Mouse (Mus musculus): ENCODE results near the gene Akt1. TPM values are rescaled to one million over a fixed set of nuclear protein-coding genes. Genes with fewer than 3 reads are reported as not detected.
A peak's percentile ranks its signal among the peaks of the same experiment; 100 is the strongest.

The Akt1 gene
- polyA plus RNA-seq, 1 experiment = 70.4 TPM

DNA sequence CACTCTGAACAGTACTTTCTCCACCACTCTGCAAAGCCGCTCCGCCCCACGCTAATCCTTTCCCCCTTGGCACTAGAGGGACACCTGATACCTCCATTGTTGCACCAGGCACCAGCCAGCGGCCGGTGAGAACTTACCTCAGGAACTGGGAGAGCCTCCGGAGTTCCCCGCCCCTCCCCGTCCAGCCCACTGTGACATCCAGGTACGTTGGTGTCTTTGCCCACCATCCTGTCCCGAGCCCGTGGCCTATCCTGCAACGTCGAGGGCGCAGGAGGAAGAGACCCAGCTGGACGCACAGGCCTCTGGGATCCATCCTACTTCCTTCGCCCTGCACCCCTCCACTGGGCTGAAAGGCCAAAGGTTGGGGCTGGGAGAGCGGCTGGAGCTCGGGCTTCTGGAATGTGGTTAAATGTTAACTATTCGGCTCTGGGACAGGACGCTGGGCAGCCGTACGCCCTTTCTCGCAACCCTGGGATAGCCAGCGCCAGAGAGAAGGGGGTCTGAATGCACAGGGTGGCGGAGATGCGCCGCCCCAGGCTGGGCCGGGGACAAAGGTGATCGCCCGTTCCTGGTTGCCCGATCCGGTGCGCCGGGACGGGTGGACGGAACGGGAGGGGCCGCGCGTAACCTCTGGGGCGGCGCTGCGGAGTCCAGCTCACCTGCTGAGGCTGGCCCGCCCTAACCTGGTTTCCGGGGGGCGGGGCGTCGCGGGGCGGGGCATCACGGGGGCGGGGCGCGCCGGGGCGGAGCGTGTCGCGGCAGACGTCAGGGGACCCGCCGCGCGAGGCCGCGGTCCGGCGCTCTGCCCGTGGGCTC lies 46.9 kb upstream of the Akt1 start:
- Histone ChIP-seq H3K9ac (ENCODE audit: low read depth, poor library complexity, severe bottlenecking) (peak overlapping the region; percentile 86), H3K4me1 (ENCODE audit: control insufficient read depth, insufficient read depth, low read length) (peaks cover 2% of the 10 kb centered on the region), H3K27me3 (ENCODE audit: control insufficient read depth, insufficient read depth, low read length, poor library complexity, severe bottlenecking) (no peaks in the 10 kb centered on the region), H3K36me3 (ENCODE audit: control insufficient read depth, insufficient read depth, low read length, poor library complexity, severe bottlenecking) (no peaks in the 10 kb centered on the region; the same call in 1 of the 2 replicates), H3K27ac (ENCODE audit: insufficient read depth, low read length) (peak overlapping the region; percentile 87), H3K4me3 (ENCODE audit: low read depth, low read length) (peak overlapping the region; percentile 75), H3K9me3 (replicated peaks; ENCODE audit: control insufficient read depth, insufficient read depth, low read length, poor library complexity, severe bottlenecking) (no peaks in the 10 kb centered on the region)
- TF ChIP-seq POLR2A (IDR thresholded peaks at IDR 0.05; ENCODE audit: insufficient read depth, low read length) (peak; percentile 34), EP300 (IDR thresholded peaks at IDR 0.05; ENCODE audit: insufficient read depth, low read depth, low read length) (peak; percentile 43; the same call in 1 of the 2 replicates), CTCF (IDR thresholded peaks at IDR 0.05; ENCODE audit: low read depth, low read length) (peak; percentile 6)

DNA sequence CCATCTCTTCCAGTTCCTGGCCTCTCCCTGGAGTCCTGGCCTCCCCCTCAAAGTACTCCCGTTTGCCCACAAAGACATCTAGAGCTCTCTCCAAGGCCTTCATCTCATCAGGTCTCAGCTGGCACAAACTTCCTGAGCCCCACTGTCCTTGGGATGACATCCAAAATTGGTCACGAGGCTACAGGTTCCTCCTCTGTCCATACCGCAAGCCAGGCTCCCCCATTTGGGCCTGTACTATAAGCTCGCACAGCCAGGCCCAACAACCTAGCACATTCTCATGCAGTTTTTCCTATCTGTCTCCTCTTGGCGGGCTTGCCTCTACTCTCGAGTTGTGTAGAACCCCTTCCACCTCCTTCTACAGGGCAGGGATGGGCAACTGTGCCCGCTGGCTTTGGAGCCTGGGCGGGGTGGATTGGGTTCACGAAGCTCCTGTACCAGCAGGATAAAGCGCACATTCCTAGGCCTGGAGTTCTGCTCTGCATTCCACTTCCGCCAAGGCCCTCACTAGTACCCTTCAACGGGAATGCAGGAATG lies 46.3 kb upstream of the Akt1 start:
- TF ChIP-seq CTCF (IDR thresholded peaks at IDR 0.05; ENCODE audit: low read depth, low read length) (no peak), EP300 (IDR thresholded peaks at IDR 0.05; ENCODE audit: insufficient read depth, low read depth, low read length) (no peak), POLR2A (IDR thresholded peaks at IDR 0.05; ENCODE audit: insufficient read depth, low read length) (no peak)
- H3K4me1 ChIP-seq (ENCODE audit: control insufficient read depth, insufficient read depth, low read length) = peaks cover 2% of the 10 kb centered on the region
- no peaks in the 10 kb centered on the region; the same call in 1 of the 2 replicates for H3K36me3 ChIP-seq (ENCODE audit: control insufficient read depth, insufficient read depth, low read length, poor library complexity, severe bottlenecking)
- peak overlapping the region; percentile 87 for H3K27ac ChIP-seq (ENCODE audit: insufficient read depth, low read length)
- no peaks in the 10 kb centered on the region for H3K27me3 ChIP-seq (ENCODE audit: control insufficient read depth, insufficient read depth, low read length, poor library complexity, severe bottlenecking)
- H3K9ac ChIP-seq (ENCODE audit: low read depth, poor library complexity, severe bottlenecking) = peak overlapping the region; percentile 86
- no peaks in the 10 kb centered on the region for H3K9me3 ChIP-seq (replicated peaks; ENCODE audit: control insufficient read depth, insufficient read depth, low read length, poor library complexity, severe bottlenecking)
- H3K4me3 ChIP-seq (ENCODE audit: low read depth, low read length) = peak overlapping the region; percentile 75

DNA sequence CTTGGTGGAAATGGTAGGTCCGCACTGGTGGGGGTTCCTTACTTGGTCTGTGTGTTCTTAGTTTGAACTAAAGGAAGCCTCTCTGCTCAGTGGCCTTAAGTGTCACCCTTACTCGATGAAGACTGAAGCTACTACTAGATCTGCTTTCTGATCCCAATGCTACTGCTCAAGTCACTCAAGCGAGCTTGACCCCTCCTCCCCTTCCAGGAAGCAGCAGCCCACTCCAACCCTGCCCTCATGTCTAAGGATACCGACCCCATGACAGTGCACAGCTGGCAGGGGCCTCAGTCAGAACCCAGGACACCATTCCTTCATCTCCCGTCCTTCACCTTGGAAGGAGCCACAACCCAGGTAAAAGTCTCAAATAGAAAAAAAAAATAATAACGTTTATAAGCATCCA lies 45.5 kb upstream of the Akt1 start, which contains the start of gene Cep170b:
Gene Cep170b, plus strand, starts transcription at position 240 of the 400 bp plus-strand sequence.
- Histone ChIP-seq H3K9me3 (replicated peaks; ENCODE audit: control insufficient read depth, insufficient read depth, low read length, poor library complexity, severe bottlenecking) (no peaks in the 10 kb centered on the region), H3K27ac (ENCODE audit: insufficient read depth, low read length) (peak within 1 kb of the TSS; percentile 87), H3K36me3 (ENCODE audit: control insufficient read depth, insufficient read depth, low read length, poor library complexity, severe bottlenecking) (no peaks in the 10 kb centered on the region; the same call in 1 of the 2 replicates), H3K4me1 (ENCODE audit: control insufficient read depth, insufficient read depth, low read length) (peaks cover 2% of the 10 kb centered on the region), H3K27me3 (ENCODE audit: control insufficient read depth, insufficient read depth, low read length, poor library complexity, severe bottlenecking) (no peaks in the 10 kb centered on the region), H3K9ac (ENCODE audit: low read depth, poor library complexity, severe bottlenecking) (peak within 1 kb of the TSS; percentile 86), H3K4me3 (ENCODE audit: low read depth, low read length) (peak within 1 kb of the TSS; percentile 75)
- TF ChIP-seq EP300 (IDR thresholded peaks at IDR 0.05; ENCODE audit: insufficient read depth, low read depth, low read length) (no peak), CTCF (IDR thresholded peaks at IDR 0.05; ENCODE audit: low read depth, low read length) (no peak), POLR2A (IDR thresholded peaks at IDR 0.05; ENCODE audit: insufficient read depth, low read length) (no peak)

DNA sequence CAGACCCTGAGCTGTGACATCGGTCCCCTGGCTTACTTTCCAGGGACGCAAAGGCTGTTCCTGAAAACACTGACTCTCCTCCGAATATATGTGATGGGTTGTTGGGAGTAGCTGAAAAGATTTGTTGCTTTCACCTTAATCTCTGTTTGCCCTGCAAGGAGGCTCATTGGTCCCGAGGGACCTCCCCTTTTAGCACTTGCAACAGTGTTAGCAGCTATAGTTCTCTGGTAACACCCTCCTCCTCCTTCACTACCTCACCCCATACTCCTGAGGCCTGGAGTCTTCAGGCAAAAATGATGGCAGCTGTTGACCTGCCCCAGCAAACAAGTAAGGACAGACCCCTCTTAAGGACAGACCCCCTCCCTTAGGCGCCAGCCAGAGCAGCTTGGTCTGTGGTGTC lies 44.3 kb upstream of the Akt1 start:
- no peaks in the 10 kb centered on the region for H3K27me3 ChIP-seq (ENCODE audit: control insufficient read depth, insufficient read depth, low read length, poor library complexity, severe bottlenecking)
- no peaks in the 10 kb centered on the region for H3K36me3 ChIP-seq (ENCODE audit: control insufficient read depth, insufficient read depth, low read length, poor library complexity, severe bottlenecking)
- peaks cover 2% of the 10 kb centered on the region for H3K4me1 ChIP-seq (ENCODE audit: control insufficient read depth, insufficient read depth, low read length)
- no peak overlapping the region for H3K9ac ChIP-seq (ENCODE audit: low read depth, poor library complexity, severe bottlenecking)
- no peak for TF ChIP-seq EP300 (IDR thresholded peaks at IDR 0.05; ENCODE audit: insufficient read depth, low read depth, low read length)
- TF ChIP-seq CTCF (IDR thresholded peaks at IDR 0.05; ENCODE audit: low read depth, low read length) = no peak
- no peak for TF ChIP-seq POLR2A (IDR thresholded peaks at IDR 0.05; ENCODE audit: insufficient read depth, low read length)
- no peak overlapping the region for H3K4me3 ChIP-seq (ENCODE audit: low read depth, low read length)
- H3K9me3 ChIP-seq (replicated peaks; ENCODE audit: control insufficient read depth, insufficient read depth, low read length, poor library complexity, severe bottlenecking) = no peaks in the 10 kb centered on the region
- no peak overlapping the region for H3K27ac ChIP-seq (ENCODE audit: insufficient read depth, low read length)

DNA sequence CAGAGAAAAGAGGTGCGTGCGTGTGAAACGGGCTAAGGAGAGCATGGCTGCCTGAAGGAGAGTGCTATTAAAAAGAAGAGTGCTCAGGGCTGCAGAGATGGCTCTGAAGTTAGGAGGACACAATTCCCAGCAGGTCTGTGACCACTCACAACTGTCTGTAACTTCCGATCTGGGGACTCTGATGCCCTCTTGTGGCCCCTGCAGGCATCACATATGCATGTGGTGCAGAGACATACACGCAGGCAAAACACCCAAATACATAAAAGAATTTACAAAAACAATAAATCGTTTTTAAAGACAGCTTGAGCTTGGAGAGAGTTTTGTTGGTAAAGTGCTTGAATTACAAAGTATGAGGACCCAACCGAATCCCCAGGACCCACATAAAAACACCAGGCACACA lies 42.5 kb upstream of the Akt1 start:
- peaks cover 2% of the 10 kb centered on the region for H3K4me1 ChIP-seq (ENCODE audit: control insufficient read depth, insufficient read depth, low read length)
- H3K9me3 ChIP-seq (replicated peaks; ENCODE audit: control insufficient read depth, insufficient read depth, low read length, poor library complexity, severe bottlenecking) = no peaks in the 10 kb centered on the region
- H3K27me3 ChIP-seq (ENCODE audit: control insufficient read depth, insufficient read depth, low read length, poor library complexity, severe bottlenecking) = no peaks in the 10 kb centered on the region
- no peak overlapping the region for H3K4me3 ChIP-seq (ENCODE audit: low read depth, low read length)
- H3K36me3 ChIP-seq (ENCODE audit: control insufficient read depth, insufficient read depth, low read length, poor library complexity, severe bottlenecking) = no peaks in the 10 kb centered on the region
- no peak overlapping the region for H3K9ac ChIP-seq (ENCODE audit: low read depth, poor library complexity, severe bottlenecking)
- no peak overlapping the region for H3K27ac ChIP-seq (ENCODE audit: insufficient read depth, low read length)
- TF ChIP-seq POLR2A (IDR thresholded peaks at IDR 0.05; ENCODE audit: insufficient read depth, low read length) = no peak
- TF ChIP-seq EP300 (IDR thresholded peaks at IDR 0.05; ENCODE audit: insufficient read depth, low read depth, low read length) = no peak
- TF ChIP-seq CTCF (IDR thresholded peaks at IDR 0.05; ENCODE audit: low read depth, low read length) = peak; percentile 85

DNA sequence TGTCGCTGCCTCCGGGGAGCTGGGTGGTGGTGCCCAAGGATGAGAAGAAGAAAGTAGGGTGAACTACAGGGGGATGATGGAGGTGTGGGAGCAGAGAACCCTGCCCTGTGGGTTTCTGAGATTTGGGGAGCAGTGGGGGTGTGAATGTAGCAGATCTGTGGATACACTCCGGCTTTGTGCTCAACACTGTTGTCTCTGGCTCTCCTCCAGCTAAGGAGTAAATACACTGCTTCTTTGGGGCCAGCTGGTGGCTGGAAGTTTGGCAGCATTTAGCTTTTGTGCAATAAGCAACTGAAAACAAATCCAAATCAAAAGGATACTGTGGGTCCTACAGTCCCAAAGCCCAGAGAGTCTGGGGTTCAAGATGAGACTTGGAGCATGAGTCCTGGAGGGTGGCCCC lies 39.3 kb upstream of the Akt1 start:
- Histone ChIP-seq H3K9ac (ENCODE audit: low read depth, poor library complexity, severe bottlenecking) (no peak overlapping the region), H3K27ac (ENCODE audit: insufficient read depth, low read length) (no peak overlapping the region)

More for the DNA sequence above, 39.3 kb upstream of the Akt1 start:
- Histone ChIP-seq H3K27me3 (ENCODE audit: control insufficient read depth, insufficient read depth, low read length, poor library complexity, severe bottlenecking) (no peaks in the 10 kb centered on the region), H3K9me3 (replicated peaks; ENCODE audit: control insufficient read depth, insufficient read depth, low read length, poor library complexity, severe bottlenecking) (no peaks in the 10 kb centered on the region), H3K36me3 (ENCODE audit: control insufficient read depth, insufficient read depth, low read length, poor library complexity, severe bottlenecking) (no peaks in the 10 kb centered on the region), H3K4me1 (ENCODE audit: control insufficient read depth, insufficient read depth, low read length) (no peaks in the 10 kb centered on the region), H3K4me3 (ENCODE audit: low read depth, low read length) (no peak overlapping the region)
- TF ChIP-seq CTCF (IDR thresholded peaks at IDR 0.05; ENCODE audit: low read depth, low read length) (no peak), EP300 (IDR thresholded peaks at IDR 0.05; ENCODE audit: insufficient read depth, low read depth, low read length) (no peak), POLR2A (IDR thresholded peaks at IDR 0.05; ENCODE audit: insufficient read depth, low read length) (no peak)

Measured in ES-Bruce4 (cell line).